Mouse (Mus musculus) olfactory bulb, adult 2 months (tissue): ENCODE measurements around the gene Il18r1. TPM values are rescaled to one million over a fixed set of nuclear protein-coding genes. Genes with fewer than 3 reads are reported as not detected.

Experiments used
- H3K27ac ChIP-seq: fragments of 200-500 bp; 2 replicates; pipeline ENCODE4 v1.5.1; 2012; ENCODE audit warnings: low read depth, low read length; ENCODE audit not compliant: insufficient read depth
- H3K4me1 ChIP-seq: fragments of 200-500 bp; 2 replicates; pipeline ENCODE4 v1.6.1; 2012; ENCODE audit warnings: low read length; ENCODE audit not compliant: control insufficient read depth, insufficient read depth
- H3K4me3 ChIP-seq: fragments of 200-500 bp; 2 replicates; pipeline ENCODE4 v1.5.1; 2012; ENCODE audit warnings: mild to moderate bottlenecking, low read depth, low read length, moderate library complexity; ENCODE audit not compliant: insufficient read depth
- CTCF ChIP-seq: fragments of 200-500 bp; IDR thresholded peaks from 2 replicates; pipeline ENCODE4 v1.5.1; 2012; ENCODE audit warnings: low read depth, mild to moderate bottlenecking, low read length, moderate library complexity; ENCODE audit not compliant: insufficient read depth
- POLR2A ChIP-seq: fragments of 200-500 bp; IDR thresholded peaks from 2 replicates; pipeline ENCODE4 v1.6.1; 2012; ENCODE audit warnings: mild to moderate bottlenecking, low read depth, low read length, moderate library complexity; ENCODE audit not compliant: insufficient read depth
- WGBS: fragments of 180-500 bp; shearing (Covaris S2); methylation state at CpG from one replicate; pipeline ENCODE4 v1.1.7; 2018; 5-methylcytosine and 5-hydroxymethylcytosine counted together
- polyA plus RNA-seq: library from polyadenylated mRNA; stranded (reverse); fragments of >200 nt; gene quantifications from 2 replicates; pipeline ENCODE4 v1.2.4, GENCODE M21; 2012; ENCODE audit warnings: low replicate concordance; ENCODE audit not compliant: missing spikeins, insufficient read depth, insufficient read length

Gene Il18r1
- polyA plus RNA-seq, 1 experiment: not detected

GRCm38 (mm10) chr1:40475697-40476096 lies 10.3 kb downstream of the Il18r1 start:
- no peak for TF ChIP-seq CTCF
- TF ChIP-seq POLR2A: no peak
- no peak overlapping the region for H3K27ac ChIP-seq
- WGBS: 62% methylated on average over 3 of the region's 3 CpGs
- no peaks in the 10 kb centered on the region for H3K4me1 ChIP-seq
- H3K4me3 ChIP-seq: no peak overlapping the region

GRCm38 (mm10) chr1:40476756-40477155 lies 11.4 kb downstream of the Il18r1 start:
- 68% methylated on average over 4 of the region's 4 CpGs for WGBS
- TF ChIP-seq POLR2A (no peak), CTCF (no peak)
- H3K27ac ChIP-seq: no peak overlapping the region
- H3K4me3 ChIP-seq: no peak overlapping the region
- no peaks in the 10 kb centered on the region for H3K4me1 ChIP-seq

- 89% methylated on average over 6 of the region's 6 CpGs for WGBS
- no peak overlapping the region for H3K27ac ChIP-seq
Observed at GRCm38 (mm10) chr1:40479505-40479923, 14.2 kb downstream of the Il18r1 start.

GRCm38 (mm10) chr1:40494594-40494993 lies 29.2 kb downstream of the Il18r1 start:
- 91% methylated on average over 4 of the region's 4 CpGs for WGBS
- Histone ChIP-seq H3K27ac (no peak overlapping the region), H3K4me3 (no peak overlapping the region), H3K4me1 (no peaks in the 10 kb centered on the region)
- TF ChIP-seq CTCF: no peak
- no peak for TF ChIP-seq POLR2A

More at GRCm38 (mm10) chr1:40479505-40479923, 14.2 kb downstream of the Il18r1 start:
- no peak overlapping the region for H3K4me3 ChIP-seq
- no peaks in the 10 kb centered on the region for H3K4me1 ChIP-seq
- TF ChIP-seq CTCF (no peak), POLR2A (no peak)

- no peak overlapping the region for H3K27ac ChIP-seq
- H3K4me3 ChIP-seq: no peak overlapping the region
- 90% methylated on average over 1 of the region's 1 CpGs for WGBS
- TF ChIP-seq POLR2A (no peak), CTCF (no peak)
- H3K4me1 ChIP-seq: no peaks in the 10 kb centered on the region
Observed at GRCm38 (mm10) chr1:40499708-40500107, 34.4 kb downstream of the Il18r1 start.

- WGBS: 87% methylated on average over 4 of the region's 4 CpGs
Observed at GRCm38 (mm10) chr1:40501126-40501525, 35.8 kb downstream of the Il18r1 start.

GRCm38 (mm10) chr1:40501546-40502398 lies 36.4 kb downstream of the Il18r1 start:
- 89% methylated on average over 11 of the region's 11 CpGs for WGBS
- no peak for TF ChIP-seq POLR2A
- no peak for TF ChIP-seq CTCF
- H3K4me3 ChIP-seq: no peak overlapping the region
- no peaks in the 10 kb centered on the region for H3K4me1 ChIP-seq
- no peak overlapping the region for H3K27ac ChIP-seq

More at GRCm38 (mm10) chr1:40501126-40501525, 35.8 kb downstream of the Il18r1 start:
- H3K4me1 ChIP-seq: no peaks in the 10 kb centered on the region
- H3K4me3 ChIP-seq: no peak overlapping the region
- no peak overlapping the region for H3K27ac ChIP-seq
- TF ChIP-seq POLR2A (no peak), CTCF (no peak)

- Histone ChIP-seq H3K27ac (no peak overlapping the region), H3K4me1 (no peaks in the 10 kb centered on the region), H3K4me3 (no peak overlapping the region)
- 86% methylated on average over 5 of the region's 5 CpGs for WGBS
- TF ChIP-seq POLR2A: no peak
- TF ChIP-seq CTCF: no peak
Observed at GRCm38 (mm10) chr1:40504548-40504947, 39.2 kb downstream of the Il18r1 start.

GRCm38 (mm10) chr1:40514851-40515585 lies 49.7 kb downstream of the Il18r1 start, which contains the start of gene Il18rap:
Il18rap (plus strand) TSS chr1:40515362.
- Histone ChIP-seq H3K27ac (no peak within 1 kb of the TSS), H3K4me3 (no peak within 1 kb of the TSS), H3K4me1 (no peaks in the 10 kb centered on the region)
- WGBS: 6% methylated on average over 9 of the region's 9 CpGs
- TF ChIP-seq CTCF (no peak), POLR2A (no peak)
